Mouse (Mus musculus): ENCODE measurements around the gene Six2. TPM values are rescaled to one million over a fixed set of nuclear protein-coding genes. Genes with fewer than 3 reads are reported as not detected.

The Six2 gene
- total RNA-seq, 2 experiments from 2014 or later = 1.4 to 1.8 TPM

- intact Hi-C loops (cut with DNase I) = loop anchor here (2.0 kb wide), 1 partner anchor 398 kb away; no protein-coding TSS in a partner anchor
- DNase-seq = peak; percentile 75
These were observed 23.3 kb downstream of the Six2 start for GRCm38 (mm10) chr17:85664618-85665320.

GRCm38 (mm10) chr17:85664202-85664601, 23.9 kb downstream of the Six2 start:
- intact Hi-C loops (cut with DNase I) = loop anchor here (2.0 kb wide), 1 partner anchor 399 kb away; no protein-coding TSS in a partner anchor
- DNase-seq = no peak

- DNase-seq = no peak
- intact Hi-C loops (cut with DNase I) = no loop called here
These were observed 26.6 kb downstream of the Six2 start for GRCm38 (mm10) chr17:85661521-85661920.

GRCm38 (mm10) chr17:85660016-85660415, 28.1 kb downstream of the Six2 start:
- intact Hi-C loops (cut with DNase I) = no loop called here
- no peak for DNase-seq

GRCm38 (mm10) chr17:85645718-85646665, 42.1 kb downstream of the Six2 start:
- intact Hi-C loops (cut with DNase I) = no loop called here
- DNase-seq = peak; percentile 63

GRCm38 (mm10) chr17:85645312-85645711, 42.8 kb downstream of the Six2 start:
- DNase-seq = no peak
- intact Hi-C loops (cut with DNase I) = no loop called here

GRCm38 (mm10) chr17:85637876-85638275, 50.2 kb downstream of the Six2 start:
- no peak for DNase-seq
- intact Hi-C loops (cut with DNase I) = no loop called here

Other genes starting within 250 kb of the Six2 start
- 1 to 10 TPM; 2.4 to 6.4 TPM for gene Six3, start 74.7 kb downstream of the Six2 start, total RNA-seq (2021)

Data from left cerebral cortex, postnatal 4 days (tissue).